Mouse (Mus musculus): Measurements from ENCODE around the gene Scaper.

The Scaper gene

DNA sequence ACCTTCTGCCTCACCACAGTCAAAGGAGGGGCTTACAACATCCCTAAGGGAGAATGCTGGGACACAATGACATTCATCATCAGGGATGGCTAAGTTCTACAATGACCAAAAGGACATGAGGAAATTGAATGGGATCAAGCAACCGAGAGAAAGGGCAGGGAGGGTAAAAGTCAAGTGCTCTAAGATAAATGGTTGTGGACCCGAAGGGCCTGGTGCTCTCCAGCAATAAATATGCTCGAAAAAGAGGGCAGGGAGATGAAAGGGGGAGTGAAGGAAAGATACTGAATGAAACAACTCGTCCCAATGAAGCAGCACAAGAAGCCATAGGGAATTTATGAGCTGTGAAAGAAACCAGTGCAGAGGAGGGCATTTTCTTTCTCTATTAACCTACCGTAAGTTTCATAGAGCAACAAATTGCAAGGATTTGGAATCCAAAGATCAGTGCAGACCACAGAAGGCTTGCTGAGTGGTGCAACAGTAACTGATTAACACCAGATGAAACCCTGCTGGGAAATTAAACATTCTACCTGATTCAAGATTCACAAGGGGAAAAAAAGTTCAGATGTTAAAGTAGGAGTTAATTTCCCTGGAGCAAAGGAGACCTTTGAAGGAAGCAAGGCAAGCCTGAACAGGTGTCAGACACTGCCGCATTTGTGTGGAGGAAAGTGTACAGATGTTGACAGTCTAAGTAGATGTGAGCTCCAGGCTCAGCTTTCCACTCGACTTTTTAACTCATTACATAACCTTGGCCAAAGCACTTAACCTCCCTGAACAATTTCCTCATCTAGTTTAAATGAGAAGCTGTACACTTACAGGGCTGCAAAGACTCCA lies 329.0 kb downstream of the Scaper start:
- DNase-seq (ENCODE audit: low read depth, low spot score): no peak

DNA sequence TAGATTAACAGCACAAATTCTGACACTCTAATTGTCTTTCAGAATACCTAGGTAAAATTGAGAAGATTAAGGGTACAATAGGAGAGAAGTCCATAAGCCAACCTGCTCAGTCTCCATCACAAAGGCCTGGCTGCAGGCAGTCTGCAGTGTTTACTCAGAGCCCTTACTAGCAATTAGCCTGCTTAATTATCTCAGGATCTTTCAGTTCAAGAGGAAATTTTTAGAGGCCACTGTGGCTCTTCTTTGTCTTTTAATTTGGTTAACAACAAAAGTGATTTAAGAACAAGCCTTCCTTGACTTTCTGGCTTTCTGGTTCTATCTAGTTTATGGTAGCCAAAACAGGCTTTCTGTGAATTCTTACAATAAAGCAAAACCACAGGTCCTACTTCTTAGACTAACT lies 339.3 kb downstream of the Scaper start:
- peak; percentile 80 for DNase-seq (ENCODE audit: low read depth, low spot score)

DNA sequence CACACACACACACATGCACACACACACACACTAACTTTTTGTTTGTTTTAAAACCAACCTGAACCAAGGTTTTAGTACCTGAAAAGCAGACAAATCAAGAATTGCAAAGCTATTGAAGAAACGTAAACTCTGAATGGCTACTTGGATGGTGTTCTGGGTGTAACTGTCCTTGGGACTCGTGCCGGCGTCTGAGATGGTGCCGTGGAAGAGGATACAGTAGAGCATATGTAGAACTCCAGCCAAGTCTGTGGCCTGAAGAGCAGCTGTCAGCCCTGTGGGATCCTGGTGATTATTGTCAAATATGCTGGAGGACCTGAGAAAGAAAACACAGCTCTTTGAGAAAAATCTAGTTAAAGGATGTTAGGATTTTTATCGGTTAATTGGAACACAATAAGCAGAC lies 351.8 kb downstream of the Scaper start:
- DNase-seq (ENCODE audit: low read depth, low spot score): no peak

DNA sequence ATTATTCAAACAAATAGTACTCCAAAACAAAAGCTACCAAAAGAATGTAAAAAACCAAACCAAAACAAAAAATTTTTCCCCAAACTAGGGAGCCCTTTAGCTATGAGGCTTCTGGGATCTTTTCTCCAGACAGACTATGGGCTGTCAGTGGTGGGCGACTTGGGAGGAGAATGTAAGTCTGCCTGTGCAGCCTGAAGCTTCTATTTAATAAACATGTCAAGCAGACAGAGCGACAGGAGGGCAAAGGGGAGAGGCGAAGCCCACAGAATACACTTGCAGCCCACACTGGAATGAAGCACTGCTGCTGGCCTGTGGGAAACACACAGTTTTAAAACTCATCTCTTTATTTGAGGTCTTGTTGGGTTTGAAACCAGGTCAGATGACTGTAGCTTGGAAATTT lies 356.5 kb downstream of the Scaper start:
- no peak for DNase-seq (ENCODE audit: low read depth, low spot score)

DNA sequence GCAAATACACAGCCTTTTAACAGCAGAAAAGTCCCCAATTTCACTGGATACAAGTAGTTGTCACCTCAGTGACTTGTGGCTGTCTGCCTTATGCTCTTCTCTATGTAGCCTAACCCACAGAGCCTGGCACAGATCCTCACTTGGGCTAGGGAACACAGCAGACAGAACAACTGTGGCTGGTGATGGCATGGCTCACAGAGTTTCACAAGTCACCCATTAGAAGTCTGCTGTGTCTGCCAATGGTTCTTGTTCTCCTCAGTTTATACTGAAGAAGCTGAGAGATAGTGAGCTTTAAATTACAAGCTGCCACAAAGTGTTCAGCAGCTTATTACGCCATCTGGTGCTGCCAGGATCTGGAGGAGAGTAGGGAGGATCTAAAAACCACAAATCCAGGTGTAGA lies 361.3 kb downstream of the Scaper start:
- DNase-seq (ENCODE audit: low read depth, low spot score): no peak

DNA sequence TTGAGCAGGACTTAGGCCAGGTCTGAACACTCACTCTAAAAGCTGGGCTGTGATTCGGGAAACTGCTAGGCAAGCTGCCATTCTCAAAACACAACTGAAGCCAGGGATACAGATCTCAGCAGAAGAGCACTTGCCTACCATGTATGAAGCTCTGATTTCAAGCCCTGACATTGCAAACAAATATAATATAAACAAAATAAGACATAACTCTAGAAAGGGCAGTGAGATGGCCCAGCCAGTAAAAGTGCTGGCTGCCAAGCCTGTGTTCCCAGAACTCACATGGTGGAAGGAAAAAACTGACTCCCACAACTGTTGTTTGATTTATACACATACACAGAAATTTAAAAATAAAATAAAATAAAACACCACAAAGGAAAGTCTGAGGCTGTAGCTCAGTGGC lies 366.8 kb downstream of the Scaper start:
- no peak for DNase-seq (ENCODE audit: low read depth, low spot score)

DNA sequence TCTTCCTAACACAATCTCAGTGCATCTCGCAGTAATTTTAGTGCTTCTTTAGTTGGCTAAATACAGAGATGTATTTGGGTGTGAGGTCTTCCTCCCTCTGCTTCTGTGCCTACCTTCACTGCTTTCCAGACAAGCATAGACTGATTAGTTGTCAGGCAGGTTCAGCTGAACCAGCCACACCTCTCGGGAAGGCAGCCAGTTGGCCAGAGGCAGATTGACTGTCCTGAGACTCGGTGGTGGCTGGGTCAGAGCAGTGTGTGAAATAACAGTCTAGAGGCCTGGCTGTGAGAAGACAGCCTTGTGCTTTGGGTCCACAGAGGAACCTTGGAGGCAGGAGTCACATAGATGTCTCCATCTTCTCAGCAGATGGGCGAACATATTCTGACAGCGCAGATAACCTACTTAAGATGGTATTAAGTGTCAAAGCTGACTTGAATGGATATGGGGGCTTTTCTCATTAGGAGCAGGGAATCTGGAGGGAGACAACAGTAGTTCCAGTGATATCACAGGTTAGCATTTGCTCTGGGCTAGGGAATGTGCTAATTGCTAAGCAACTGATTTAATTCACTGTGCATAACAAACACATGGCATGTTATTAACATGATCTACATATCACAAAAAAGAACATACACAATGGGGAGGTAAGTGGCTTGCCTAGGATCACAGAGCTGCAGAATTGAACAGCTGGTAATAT lies 369.3 kb downstream of the Scaper start:
- no peak for DNase-seq (ENCODE audit: low read depth, low spot score)

DNA sequence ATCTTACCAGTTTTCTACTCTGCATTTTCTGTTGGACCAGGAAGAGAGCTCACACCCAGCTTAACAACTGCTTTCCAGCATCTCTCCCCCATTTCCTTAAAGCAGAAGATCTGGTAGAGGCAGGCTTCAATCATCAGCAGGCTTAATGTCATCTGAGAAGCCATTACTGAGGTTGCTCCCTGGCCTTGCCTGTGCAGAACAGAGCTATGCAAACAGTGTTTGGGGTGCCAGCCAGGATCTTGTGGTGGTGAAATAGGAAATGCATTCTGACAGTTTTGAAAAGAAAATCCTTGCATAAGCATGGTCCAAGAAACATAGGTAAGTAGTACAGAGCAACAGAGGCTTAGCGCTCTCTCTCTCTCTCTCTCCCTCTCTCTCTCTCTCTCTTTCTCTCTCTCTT lies 377.0 kb downstream of the Scaper start:
- no peak for DNase-seq (ENCODE audit: low read depth, low spot score)

DNA sequence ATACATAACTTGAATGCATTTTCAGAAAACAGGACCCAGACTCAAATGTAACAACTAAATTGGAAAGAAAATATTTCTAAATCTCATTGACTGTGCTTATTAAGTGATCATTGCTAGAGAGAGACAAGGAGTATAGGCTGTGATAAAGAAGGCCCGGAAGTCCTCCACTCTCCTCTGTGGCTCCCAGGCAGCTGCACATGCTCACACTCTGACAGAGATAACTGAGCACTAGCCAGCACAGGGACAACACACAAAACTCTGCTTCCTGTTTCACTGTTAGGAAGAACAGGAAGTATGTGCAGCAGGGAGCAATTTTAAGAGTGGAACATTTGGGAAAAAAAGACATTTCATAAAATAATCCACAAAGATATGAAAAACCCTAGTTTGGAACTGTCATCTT lies 382.9 kb downstream of the Scaper start:
- DNase-seq (ENCODE audit: low read depth, low spot score): no peak

DNA sequence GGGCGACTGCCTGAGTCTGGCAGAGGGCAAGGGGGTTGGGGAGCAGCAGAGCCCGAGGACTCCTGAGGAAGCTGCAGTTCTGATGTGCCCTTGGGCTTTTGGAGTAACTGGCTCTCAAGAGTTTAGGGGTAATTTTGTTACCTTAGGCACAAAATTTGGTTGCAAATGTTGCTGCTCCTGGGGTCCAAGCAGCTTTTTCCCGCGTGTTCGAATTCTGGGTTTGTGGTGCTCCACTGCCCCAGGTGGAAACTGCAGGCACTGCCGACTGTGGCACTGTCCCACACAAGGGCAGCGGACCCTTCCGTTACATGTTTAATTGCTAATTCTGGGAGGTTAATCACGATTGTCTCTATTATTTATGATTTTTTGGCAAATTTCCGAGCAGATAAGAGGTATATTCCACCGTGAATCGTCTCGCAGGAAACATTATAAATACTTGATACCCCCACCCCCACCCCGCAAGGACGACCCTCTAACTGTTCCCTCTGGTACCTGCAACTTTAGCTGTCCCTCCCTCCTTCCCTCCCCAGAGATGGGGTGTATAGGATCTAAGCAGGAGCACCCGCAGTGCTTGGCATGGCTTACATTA lies 388.5 kb downstream of the Scaper start:
- no peak for DNase-seq (ENCODE audit: low read depth, low spot score)

DNA sequence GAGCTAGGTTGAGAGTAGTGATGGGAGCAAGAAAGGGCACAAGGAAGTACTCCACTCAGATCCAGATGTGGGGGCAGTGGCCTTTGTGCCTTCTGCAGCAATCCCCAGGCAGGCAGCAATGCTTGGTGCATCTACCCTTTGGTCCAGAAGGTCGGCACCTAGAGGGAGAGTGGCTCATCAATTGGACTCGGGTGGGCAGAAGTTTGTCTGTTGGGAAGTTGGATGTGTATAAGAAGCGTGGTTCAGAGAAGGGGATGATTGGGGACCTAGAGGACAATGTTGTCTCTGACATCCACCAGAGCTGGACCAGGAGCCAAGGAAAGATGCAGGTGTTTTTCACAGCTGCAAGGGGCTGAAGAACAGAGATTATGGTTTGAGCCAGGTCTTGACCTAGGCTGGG lies 389.0 kb downstream of the Scaper start:
- DNase-seq (ENCODE audit: low read depth, low spot score): no peak

DNA sequence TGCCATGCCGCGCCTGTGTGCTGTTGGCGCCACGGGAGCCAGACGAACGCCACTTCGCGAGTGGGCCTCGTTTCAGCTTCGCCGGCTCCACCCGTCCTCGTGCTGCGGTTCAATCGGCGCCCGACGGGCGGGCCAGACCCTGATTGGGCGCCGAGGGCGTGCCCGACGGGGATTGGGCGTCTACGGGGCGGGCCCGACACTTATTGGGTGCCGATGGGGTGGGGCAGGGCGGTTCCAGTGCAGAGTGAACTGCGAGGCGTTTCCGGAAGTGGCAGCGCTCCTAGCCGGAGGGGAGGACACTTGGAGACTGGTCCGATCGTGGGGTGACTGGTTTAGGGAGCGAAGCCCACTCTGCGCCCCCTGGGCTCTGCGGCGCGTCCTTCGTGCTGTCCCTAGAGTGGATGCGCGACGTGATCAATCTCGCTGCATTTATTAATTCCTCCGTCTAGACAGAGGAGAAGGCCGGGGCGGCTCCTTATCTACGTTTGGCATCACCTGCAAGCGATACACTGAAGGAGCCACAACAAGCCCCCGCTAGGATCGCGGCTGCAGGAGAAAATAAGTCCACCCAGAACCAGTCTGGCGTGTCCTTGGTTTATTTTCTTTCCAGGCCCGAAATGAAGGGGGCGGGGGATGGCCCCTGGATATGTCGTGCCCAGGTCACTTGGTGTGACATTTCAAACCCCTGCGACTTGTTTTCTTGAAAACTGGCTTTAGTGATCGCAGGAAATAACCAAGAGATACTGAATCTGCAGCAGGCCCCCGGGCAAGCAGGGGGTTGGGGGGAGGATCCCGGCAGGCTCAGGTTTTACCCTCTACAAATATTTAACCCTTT lies 391.5 kb downstream of the Scaper start:
- DNase-seq (ENCODE audit: low read depth, low spot score): peak; percentile 80

DNA sequence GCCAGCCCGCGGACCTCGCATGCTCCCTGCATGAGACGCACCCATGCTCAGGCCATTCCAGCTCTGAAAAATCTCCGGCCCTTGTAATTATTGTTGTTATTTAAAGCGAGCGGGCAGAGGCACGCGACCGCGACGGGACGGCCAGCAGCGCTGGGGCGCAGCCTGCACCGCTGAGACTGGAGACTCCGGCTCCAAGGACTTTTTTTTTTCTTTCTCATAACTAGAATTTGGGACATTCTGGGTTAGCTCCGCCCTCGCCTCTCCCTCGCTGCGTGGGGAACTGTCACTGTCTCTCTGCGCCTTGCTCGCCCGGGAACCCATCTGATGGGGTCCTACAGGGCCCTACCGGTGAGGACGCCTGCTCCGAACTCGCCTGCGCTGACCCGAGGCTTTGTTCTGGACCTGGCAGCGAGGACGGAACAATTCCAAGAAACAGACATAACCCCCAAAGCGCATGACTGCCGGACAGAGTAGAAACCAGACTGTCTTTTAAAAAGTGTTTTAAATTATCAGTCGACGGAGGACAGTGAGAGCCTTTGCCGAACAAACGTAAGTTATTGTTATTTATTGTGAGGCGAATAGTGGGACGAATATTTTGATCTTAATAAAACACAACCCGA lies 392.3 kb downstream of the Scaper start:
- peak; percentile 37 for DNase-seq (ENCODE audit: low read depth, low spot score)

DNA sequence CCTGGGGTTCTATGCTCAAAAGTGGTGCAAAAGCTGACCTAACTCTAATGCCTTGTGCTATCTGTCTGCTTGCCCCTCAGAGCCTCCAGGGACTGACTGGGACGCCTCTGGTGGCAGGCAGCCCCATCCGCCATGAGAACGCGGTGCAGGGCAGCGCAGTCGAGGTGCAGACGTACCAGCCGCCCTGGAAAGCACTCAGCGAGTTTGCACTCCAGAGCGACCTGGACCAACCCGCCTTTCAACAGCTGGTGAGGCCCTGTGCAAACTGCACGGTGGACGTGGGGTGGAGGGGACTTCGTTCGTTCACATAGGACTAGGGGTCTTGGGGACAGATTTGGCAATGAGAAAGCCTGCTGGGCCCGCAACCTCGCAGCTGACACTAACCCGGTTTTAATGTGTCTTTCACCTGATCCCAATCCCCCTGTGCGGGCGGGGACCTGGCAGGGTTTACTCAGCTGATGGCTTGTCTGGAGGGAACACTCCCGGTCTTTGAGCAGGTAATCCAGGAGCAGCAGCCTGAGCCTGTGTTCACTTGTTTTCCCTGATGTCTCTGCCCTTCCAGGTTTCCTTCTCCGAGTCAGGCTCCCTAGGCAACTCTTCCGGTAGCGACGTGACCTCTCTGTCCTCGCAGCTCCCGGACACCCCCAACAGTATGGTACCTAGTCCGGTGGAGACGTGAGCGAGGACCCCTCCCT lies 392.9 kb downstream of the Scaper start:
- DNase-seq (ENCODE audit: low read depth, low spot score): peak; percentile 65

DNA sequence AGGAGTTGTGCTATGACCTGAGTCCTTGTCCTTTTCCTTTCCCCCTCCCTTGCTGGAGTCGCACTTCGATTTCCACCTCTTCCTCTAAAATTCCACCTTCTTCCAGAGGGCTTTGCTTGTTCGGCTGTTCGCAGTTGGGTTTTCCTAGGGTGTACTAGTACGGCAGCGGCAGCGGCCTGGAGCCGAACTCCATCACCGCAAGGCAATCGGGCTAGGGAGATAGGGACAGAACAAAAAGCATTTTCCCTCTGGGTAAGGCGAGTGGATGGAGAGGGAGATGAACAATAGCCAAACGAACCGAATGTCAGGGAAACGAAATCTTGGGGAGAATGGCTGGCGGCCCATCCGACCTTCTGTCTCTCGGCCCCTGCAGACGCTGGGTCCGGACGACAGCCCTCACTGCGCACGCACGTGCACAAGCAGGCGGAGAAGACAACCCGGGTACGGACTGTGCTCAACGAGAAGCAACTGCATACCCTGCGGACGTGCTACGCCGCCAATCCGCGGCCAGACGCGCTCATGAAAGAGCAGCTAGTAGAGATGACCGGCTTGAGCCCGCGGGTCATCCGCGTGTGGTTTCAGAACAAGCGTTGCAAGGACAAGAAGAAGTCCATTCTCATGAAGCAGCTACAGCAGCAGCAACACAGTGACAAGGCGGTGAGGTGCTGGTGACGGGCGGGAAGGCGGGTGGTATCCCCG lies 394.1 kb downstream of the Scaper start:
- DNase-seq (ENCODE audit: low read depth, low spot score): peak; percentile 76

DNA sequence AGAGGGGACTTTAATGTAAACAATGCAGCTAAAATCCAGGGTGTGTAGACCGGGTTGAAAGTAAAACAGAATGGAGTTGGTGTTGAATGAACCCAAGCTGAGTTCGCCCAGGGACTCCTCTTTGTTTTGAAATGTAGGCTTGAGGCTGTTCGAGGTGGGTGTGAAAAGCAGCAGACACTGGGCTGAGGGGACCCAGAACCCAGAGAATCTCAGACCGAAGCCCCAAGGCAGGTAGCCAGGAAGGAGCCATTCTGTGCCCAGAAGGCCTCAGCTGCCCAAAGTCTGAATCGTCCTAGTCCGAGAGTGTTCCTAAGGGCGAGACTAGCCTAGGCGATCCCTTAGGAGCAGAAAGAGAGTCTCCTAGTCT lies 394.6 kb downstream of the Scaper start:
- DNase-seq (ENCODE audit: low read depth, low spot score): peak; percentile 53

DNA sequence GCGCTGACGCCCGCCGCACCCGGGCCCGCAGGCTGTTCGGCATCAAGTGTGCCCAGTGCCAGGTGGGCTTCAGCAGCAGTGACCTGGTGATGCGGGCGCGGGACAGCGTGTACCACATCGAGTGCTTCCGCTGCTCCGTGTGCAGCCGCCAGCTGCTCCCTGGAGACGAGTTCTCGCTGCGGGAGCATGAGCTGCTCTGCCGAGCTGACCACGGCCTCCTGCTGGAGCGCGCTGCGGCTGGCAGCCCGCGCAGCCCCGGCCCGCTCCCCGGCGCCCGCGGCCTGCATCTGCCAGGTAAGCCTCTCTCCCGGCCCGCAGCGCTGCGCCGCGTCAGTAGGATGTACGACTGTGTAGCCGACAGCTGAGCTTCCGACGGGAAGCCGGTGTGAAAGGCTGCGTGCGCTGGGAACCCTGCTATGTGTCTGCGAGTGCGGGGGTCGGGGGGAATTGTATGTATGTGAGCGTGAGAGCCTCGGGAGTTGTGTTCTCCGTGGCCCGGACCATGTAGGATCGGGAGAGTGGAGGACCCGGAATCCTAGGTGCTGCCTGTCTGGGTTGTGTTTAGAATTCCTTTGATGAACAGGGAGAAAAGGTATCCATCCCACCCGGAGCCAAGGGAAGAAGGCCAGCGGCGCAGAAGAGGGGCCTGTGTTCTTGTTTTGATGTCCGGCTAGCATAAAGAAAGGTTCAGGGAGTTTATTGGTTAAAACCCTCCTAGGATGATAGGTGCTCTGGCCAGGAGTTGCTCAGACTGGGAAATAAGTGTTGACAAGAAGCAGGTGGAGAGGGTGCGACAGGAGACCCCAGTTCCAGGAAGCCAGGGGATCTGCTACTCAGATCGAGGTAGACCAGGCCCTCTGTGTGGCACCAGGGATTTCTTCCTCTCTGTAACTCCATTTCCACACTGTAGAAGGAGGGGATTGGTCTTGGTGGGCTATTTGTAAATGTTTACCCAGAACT lies 395.3 kb downstream of the Scaper start:
- peak; percentile 60 for DNase-seq (ENCODE audit: low read depth, low spot score)

DNA sequence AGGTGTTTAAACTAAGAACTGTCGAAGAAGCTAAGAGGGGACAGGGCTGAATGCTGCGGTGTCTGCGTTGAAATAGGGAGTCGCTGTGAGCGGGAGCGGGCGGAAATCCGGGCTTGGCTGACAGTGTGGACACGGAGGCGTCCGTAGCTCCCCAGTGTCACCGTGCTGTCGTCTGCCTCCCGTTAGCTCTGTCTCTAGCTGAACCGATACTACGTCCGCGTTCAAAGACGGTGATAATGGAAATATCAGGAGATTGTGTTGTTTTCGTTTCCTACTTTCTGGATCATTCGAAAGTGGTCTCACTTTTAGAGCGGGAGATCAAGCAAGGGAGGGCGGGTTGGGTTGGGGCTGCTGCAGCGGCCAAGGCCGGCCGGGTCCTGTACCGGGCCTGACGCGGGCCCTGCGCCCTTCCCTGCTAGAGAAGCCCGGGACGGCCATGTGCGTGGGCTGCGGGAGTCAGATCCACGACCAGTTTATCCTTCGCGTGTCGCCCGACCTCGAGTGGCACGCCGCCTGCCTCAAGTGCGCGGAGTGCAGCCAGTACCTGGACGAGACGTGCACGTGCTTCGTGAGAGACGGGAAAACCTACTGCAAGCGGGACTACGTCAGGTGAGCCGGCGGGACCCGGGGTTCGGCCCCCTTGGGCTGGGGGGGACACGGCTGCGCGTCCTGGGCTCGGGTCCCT lies 396.1 kb downstream of the Scaper start:
- DNase-seq (ENCODE audit: low read depth, low spot score): peak; percentile 50

DNA sequence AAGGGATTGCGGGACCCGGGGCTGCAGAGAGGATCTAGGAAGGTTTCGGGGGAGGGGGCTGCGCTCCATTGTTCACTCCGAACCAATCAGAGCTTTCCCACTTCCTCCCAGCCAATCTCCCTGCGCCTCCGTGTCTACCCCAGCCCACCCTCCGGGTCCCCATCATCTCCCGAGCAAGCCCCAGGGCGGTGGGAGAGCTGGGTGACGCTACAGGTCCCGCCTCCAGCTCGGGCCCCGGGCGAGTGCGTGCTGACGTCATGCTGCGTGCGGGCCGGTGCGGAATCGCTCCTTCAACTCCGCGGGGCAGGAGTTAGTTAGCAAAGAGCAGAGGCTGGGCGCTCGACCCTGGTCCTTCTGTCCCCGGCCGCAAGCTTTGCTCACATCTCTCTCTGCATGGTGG lies 397.0 kb downstream of the Scaper start:
- peak; percentile 92 for DNase-seq (ENCODE audit: low read depth, low spot score)
